Mouse (Mus musculus) thymus, adult 2 months (tissue): ENCODE data around the gene Abcc12. TPM values are rescaled to one million over a fixed set of nuclear protein-coding genes. Genes with fewer than 3 reads are reported as not detected.

Experiments used
- DNase-seq: peaks from one replicate; pipeline ENCODE4 v3.0.0; 2021
- H3K27ac ChIP-seq: fragments of 200-500 bp; 2 replicates; pipeline ENCODE4 v1.5.1; 2012; ENCODE audit warnings: low read length, control low read depth; ENCODE audit not compliant: control insufficient read depth, insufficient read depth
- H3K27me3 ChIP-seq: fragments of 200-500 bp; 2 replicates; pipeline ENCODE4 v1.6.1; 2012; ENCODE audit warnings: mild to moderate bottlenecking, low read length, moderate library complexity, mixed read lengths; ENCODE audit not compliant: control insufficient read depth, insufficient read depth
- H3K36me3 ChIP-seq: fragments of 200-500 bp; 2 replicates; pipeline ENCODE4 v1.6.1; 2012; ENCODE audit warnings: mild to moderate bottlenecking, low read length, moderate library complexity; ENCODE audit not compliant: control insufficient read depth, insufficient read depth
- H3K4me1 ChIP-seq: fragments of 200-500 bp; replicated peaks from 2 replicates; pipeline ENCODE4 v1.6.1; 2012; ENCODE audit warnings: low read length; ENCODE audit not compliant: control insufficient read depth, insufficient read depth
- H3K4me3 ChIP-seq: fragments of 200-500 bp; 2 replicates; pipeline ENCODE4 v1.5.1; 2012; ENCODE audit warnings: mild to moderate bottlenecking, low read length, control low read depth, moderate library complexity; ENCODE audit not compliant: control insufficient read depth, insufficient read depth
- CTCF ChIP-seq: fragments of 200-500 bp; IDR thresholded peaks from 2 replicates; pipeline ENCODE4 v1.5.1; 2012; ENCODE audit warnings: mild to moderate bottlenecking, control low read depth, low read length, moderate library complexity, borderline replicate concordance; ENCODE audit not compliant: control insufficient read depth, poor library complexity, insufficient read depth; ENCODE audit errors: extremely low read depth
- POLR2A ChIP-seq: fragments of 200-500 bp; IDR thresholded peaks from 2 replicates; pipeline ENCODE4 v1.6.1; 2012; ENCODE audit warnings: mild to moderate bottlenecking, low read length, control low read depth, moderate library complexity; ENCODE audit not compliant: control insufficient read depth, poor library complexity, insufficient read depth; ENCODE audit errors: extremely low read depth
- WGBS: fragments of 180-500 bp; shearing (Covaris S2); methylation state at CpG from one replicate; pipeline ENCODE4 v1.1.7; 2018; 5-methylcytosine and 5-hydroxymethylcytosine counted together
- polyA plus RNA-seq: library from polyadenylated mRNA; depleted of rRNA; stranded (reverse); fragments of >200 nt; gene quantifications from 2 replicates; pipeline ENCODE4 v1.2.3, GENCODE M21; 2012

Abcc12 gene
- polyA plus RNA-seq, 1 experiment: 0.13 TPM

- Histone ChIP-seq H3K4me1 (no peaks in the 10 kb centered on the region), H3K27ac (no peak overlapping the region)
- TF ChIP-seq CTCF (no peak), POLR2A (no peak)
Measured at GRCm38 (mm10) chr8:86585118-86585517, 4.6 kb upstream of the Abcc12 start.

GRCm38 (mm10) chr8:86581921-86582331 is 1.4 kb upstream of the Abcc12 start:
- 88% methylated on average over 4 of the region's 4 CpGs for WGBS
- no peak overlapping the region for H3K27ac ChIP-seq
- no peaks in the 10 kb centered on the region for H3K27me3 ChIP-seq
- no peaks in the 10 kb centered on the region for H3K36me3 ChIP-seq
- H3K4me1 ChIP-seq: no peaks in the 10 kb centered on the region
- no peak for DNase-seq
- no peak for TF ChIP-seq POLR2A
- TF ChIP-seq CTCF: no peak
- H3K4me3 ChIP-seq: no peak overlapping the region

More at GRCm38 (mm10) chr8:86585118-86585517, 4.6 kb upstream of the Abcc12 start:
- peak; percentile 86 for DNase-seq
- WGBS: 5% methylated on average over 11 of the region's 11 CpGs
- Histone ChIP-seq H3K36me3 (no peaks in the 10 kb centered on the region), H3K27me3 (no peaks in the 10 kb centered on the region), H3K4me3 (no peak overlapping the region)

GRCm38 (mm10) chr8:86578693-86579092 is 1.8 kb downstream of the Abcc12 start:
- no peaks in the 10 kb centered on the region for H3K4me1 ChIP-seq
- TF ChIP-seq CTCF (no peak), POLR2A (no peak)
- no peak overlapping the region for H3K27ac ChIP-seq
- DNase-seq: no peak
- no peaks in the 10 kb centered on the region for H3K27me3 ChIP-seq
- 79% methylated on average over 8 of the region's 8 CpGs for WGBS
- no peak overlapping the region for H3K4me3 ChIP-seq
- no peaks in the 10 kb centered on the region for H3K36me3 ChIP-seq

GRCm38 (mm10) chr8:86578076-86578475 is 2.4 kb downstream of the Abcc12 start:
- no peak for TF ChIP-seq CTCF
- no peak for TF ChIP-seq POLR2A
- WGBS: 19% methylated on average over 9 of the region's 9 CpGs
- Histone ChIP-seq H3K4me3 (no peak overlapping the region), H3K27me3 (no peaks in the 10 kb centered on the region), H3K27ac (no peak overlapping the region), H3K4me1 (no peaks in the 10 kb centered on the region), H3K36me3 (no peaks in the 10 kb centered on the region)
- DNase-seq: no peak

- Histone ChIP-seq H3K4me3 (no peak overlapping the region), H3K4me1 (no peaks in the 10 kb centered on the region), H3K36me3 (no peaks in the 10 kb centered on the region), H3K27ac (no peak overlapping the region), H3K27me3 (no peaks in the 10 kb centered on the region)
- 95% methylated on average over 8 of the region's 8 CpGs for WGBS
- no peak for TF ChIP-seq POLR2A
- TF ChIP-seq CTCF: no peak
- DNase-seq: no peak
Measured at GRCm38 (mm10) chr8:86577547-86577946, 2.9 kb downstream of the Abcc12 start.

- Histone ChIP-seq H3K36me3 (no peaks in the 10 kb centered on the region), H3K27me3 (no peaks in the 10 kb centered on the region), H3K4me3 (no peak overlapping the region), H3K4me1 (no peaks in the 10 kb centered on the region), H3K27ac (no peak overlapping the region)
- DNase-seq: no peak
- 94% methylated on average over 9 of the region's 9 CpGs for WGBS
- TF ChIP-seq POLR2A (no peak), CTCF (no peak)
Measured at GRCm38 (mm10) chr8:86563674-86564073, 16.8 kb downstream of the Abcc12 start.

- Histone ChIP-seq H3K4me3 (no peak overlapping the region), H3K27me3 (no peaks in the 10 kb centered on the region), H3K27ac (no peak overlapping the region), H3K4me1 (no peaks in the 10 kb centered on the region), H3K36me3 (no peaks in the 10 kb centered on the region)
- no peak for DNase-seq
- 98% methylated on average over 1 of the region's 1 CpGs for WGBS
- TF ChIP-seq POLR2A: no peak
- TF ChIP-seq CTCF: no peak
Measured at GRCm38 (mm10) chr8:86561737-86562136, 18.7 kb downstream of the Abcc12 start.
